Mouse (Mus musculus): ENCODE data around the gene Bcl7a. TPM values are rescaled to one million over a fixed set of nuclear protein-coding genes. Genes with fewer than 3 reads are reported as not detected.

The Bcl7a gene
- polyA plus RNA-seq, 1 experiment, result 13.0 TPM

DNA sequence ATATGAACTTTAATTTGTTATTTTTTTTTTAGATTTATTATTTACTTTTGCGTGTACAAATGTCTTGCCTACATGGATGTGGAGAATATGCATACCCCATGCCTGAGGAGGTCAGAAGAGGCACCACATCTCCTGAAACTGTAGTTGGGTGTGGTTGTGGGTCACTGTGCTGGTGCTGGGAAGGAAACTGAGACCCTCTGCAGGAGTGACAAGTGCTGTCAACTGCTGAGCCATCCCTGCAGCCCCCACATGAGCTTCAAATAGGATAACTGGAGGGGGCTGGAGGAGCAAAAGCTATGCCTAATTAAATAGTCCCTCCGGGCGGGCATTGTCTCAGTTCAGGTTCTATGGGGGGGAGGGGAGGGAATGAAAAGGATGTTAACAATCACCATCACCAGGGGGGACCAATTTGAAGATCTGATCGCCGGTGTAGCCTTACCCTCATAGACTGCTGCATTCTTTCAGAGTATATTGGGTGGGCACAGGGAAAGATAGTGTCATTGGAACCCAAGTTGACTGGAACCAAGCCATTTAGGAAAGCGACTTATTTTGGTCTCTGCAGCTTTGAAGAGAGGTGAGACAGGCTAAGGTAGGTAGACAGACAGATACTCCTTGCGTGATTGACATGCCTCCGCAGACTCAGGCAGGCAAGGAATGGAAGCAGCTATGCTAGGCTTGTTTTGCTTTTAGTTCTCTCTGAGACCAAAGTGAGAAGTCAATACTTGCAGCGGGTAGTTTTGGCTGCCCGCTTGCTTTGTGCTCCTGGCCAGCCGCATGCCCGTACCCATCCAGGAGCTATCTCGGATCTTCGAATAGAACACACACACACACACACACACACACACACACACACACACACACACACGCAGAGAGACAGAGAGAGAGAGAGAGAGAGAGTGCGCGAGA, 47.2 kb downstream of the Bcl7a start:
- TF ChIP-seq GATA1 (IDR thresholded peaks at IDR 0.05; ENCODE audit: borderline replicate concordance, low read length) (no peak), FLI1 (IDR thresholded peaks at IDR 0.05; ENCODE audit: low read length) (no peak)
- Histone ChIP-seq H3K36me3 (replicated peaks; ENCODE audit: low read length) (no peaks in the 10 kb centered on the region), H3K4me3 (replicated peaks) (no peak overlapping the region), H3K4me1 (peaks cover 51% of the 10 kb centered on the region), H3K9me3 (no peaks in the 10 kb centered on the region), H3K27me3 (replicated peaks) (no peaks in the 10 kb centered on the region)

GRCm38 (mm10) chr5:123391442-123391809, 47.8 kb downstream of the Bcl7a start:
- H3K4me3 ChIP-seq (replicated peaks), result no peak overlapping the region
- H3K4me1 ChIP-seq, result peaks cover 58% of the 10 kb centered on the region
- no peaks in the 10 kb centered on the region for H3K36me3 ChIP-seq (replicated peaks; ENCODE audit: low read length)
- H3K9me3 ChIP-seq, result no peaks in the 10 kb centered on the region
- H3K27me3 ChIP-seq (replicated peaks), result no peaks in the 10 kb centered on the region
- TF ChIP-seq GATA1 (IDR thresholded peaks at IDR 0.05; ENCODE audit: borderline replicate concordance, low read length) (no peak), FLI1 (IDR thresholded peaks at IDR 0.05; ENCODE audit: low read length) (no peak)

GRCm38 (mm10) chr5:123393786-123394302, 50.2 kb downstream of the Bcl7a start:
- Histone ChIP-seq H3K36me3 (replicated peaks; ENCODE audit: low read length) (peaks cover 3% of the 10 kb centered on the region), H3K4me1 (peaks cover 72% of the 10 kb centered on the region), H3K4me3 (replicated peaks) (peak overlapping the region; percentile 99), H3K27me3 (replicated peaks) (no peaks in the 10 kb centered on the region), H3K9me3 (no peaks in the 10 kb centered on the region)
- TF ChIP-seq GATA1 (IDR thresholded peaks at IDR 0.05; ENCODE audit: borderline replicate concordance, low read length) (no peak), FLI1 (IDR thresholded peaks at IDR 0.05; ENCODE audit: low read length) (no peak)

DNA sequence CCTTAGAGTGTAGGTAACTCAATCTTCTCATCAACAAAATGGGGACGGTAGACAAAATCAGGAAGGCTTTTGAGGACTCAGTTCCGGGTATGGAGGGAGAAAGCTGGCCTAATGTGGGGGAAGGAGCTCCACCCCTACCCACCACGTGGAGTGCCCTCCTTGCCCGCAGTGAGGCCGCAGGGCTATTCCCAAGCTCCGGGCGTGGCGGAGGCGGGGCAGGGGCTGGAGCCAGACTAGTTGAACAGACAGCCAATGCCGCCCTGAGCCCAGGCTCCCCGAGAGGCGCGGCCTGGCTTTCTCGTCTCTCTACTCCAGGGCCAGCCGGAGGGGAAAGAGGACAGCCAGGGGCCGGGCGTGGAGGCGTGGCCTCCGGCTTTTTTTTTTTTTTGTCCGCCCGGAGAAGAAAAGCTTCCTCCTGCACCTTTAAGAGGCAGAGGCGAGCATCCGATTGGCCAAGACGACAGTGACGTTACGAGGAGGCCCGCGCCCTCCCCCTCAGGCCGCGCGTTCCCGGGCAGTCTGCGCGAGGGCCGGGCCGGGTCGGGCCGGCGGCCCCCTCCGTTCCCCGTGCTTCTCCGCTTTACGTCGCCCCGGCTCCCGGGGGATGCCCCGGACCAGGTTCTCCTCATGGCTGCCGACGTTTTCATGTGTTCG, 50.8 kb downstream of the Bcl7a start, which contains the start of gene Mlxip:
Gene Mlxip, plus strand, starts transcription at position 496 of the 654 bp plus-strand sequence.
- H3K27me3 ChIP-seq (replicated peaks), result no peaks in the 10 kb centered on the region
- H3K4me1 ChIP-seq, result peaks cover 68% of the 10 kb centered on the region
- peak within 1 kb of the TSS; percentile 99 for H3K4me3 ChIP-seq (replicated peaks)
- H3K36me3 ChIP-seq (replicated peaks; ENCODE audit: low read length), result peaks cover 3% of the 10 kb centered on the region
- TF ChIP-seq FLI1 (IDR thresholded peaks at IDR 0.05; ENCODE audit: low read length), result no peak
- TF ChIP-seq GATA1 (IDR thresholded peaks at IDR 0.05; ENCODE audit: borderline replicate concordance, low read length), result no peak
- no peaks in the 10 kb centered on the region for H3K9me3 ChIP-seq

DNA sequence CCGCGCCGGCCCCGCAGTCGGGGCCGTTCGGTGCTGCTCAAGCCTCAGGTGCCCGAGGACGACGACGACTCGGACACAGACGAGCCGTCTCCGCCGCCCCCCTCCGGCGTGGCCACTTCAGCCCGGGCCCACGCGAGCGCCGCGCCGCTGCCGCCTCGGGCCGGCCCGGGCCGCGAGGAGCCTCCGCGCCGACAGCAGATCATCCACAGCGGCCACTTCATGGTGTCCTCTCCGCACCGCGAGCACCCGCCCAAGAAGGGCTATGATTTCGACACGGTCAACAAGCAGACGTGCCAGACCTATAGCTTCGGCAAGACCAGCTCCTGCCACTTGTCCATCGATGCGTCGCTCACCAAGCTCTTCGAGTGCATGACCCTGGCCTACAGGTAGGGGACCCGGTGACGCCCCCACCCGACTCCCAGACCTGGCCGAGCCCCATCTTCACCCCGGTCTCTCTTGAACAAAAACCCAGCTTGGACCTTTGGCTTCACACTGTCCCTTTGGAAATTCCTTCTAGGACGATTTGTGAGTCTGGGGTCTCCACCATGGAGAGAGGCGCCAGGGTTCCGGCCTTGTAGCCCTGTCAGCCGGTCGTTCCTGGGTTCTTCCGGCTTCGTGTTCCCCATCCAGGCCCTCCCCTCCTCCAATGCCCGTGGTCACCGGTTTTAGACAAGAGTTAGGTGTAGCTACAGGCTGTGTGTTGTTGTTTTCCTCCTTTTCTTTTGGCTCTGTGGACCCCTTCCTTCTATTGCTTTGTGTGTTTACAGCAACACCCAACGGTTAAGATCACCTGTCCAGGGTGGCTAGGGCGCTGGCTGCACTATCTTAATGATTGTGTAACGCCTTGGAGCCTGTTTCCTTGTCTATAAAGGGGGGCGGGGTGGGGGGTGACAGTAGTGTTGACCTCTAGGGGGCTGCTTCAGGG, 51.6 kb downstream of the Bcl7a start:
- TF ChIP-seq FLI1 (IDR thresholded peaks at IDR 0.05; ENCODE audit: low read length) (no peak), GATA1 (IDR thresholded peaks at IDR 0.05; ENCODE audit: borderline replicate concordance, low read length) (no peak)
- Histone ChIP-seq H3K36me3 (replicated peaks; ENCODE audit: low read length) (peaks cover 3% of the 10 kb centered on the region), H3K4me3 (replicated peaks) (peak overlapping the region; percentile 99), H3K4me1 (peaks cover 61% of the 10 kb centered on the region), H3K27me3 (replicated peaks) (no peaks in the 10 kb centered on the region), H3K9me3 (no peaks in the 10 kb centered on the region)

- H3K4me3 ChIP-seq (replicated peaks), result peak overlapping the region; percentile 99
- H3K4me1 ChIP-seq, result peaks cover 60% of the 10 kb centered on the region
- H3K27me3 ChIP-seq (replicated peaks), result no peaks in the 10 kb centered on the region
- TF ChIP-seq FLI1 (IDR thresholded peaks at IDR 0.05; ENCODE audit: low read length) (no peak), GATA1 (IDR thresholded peaks at IDR 0.05; ENCODE audit: borderline replicate concordance, low read length) (no peak)
- H3K9me3 ChIP-seq, result no peaks in the 10 kb centered on the region
- H3K36me3 ChIP-seq (replicated peaks; ENCODE audit: low read length), result peaks cover 10% of the 10 kb centered on the region
Measured at GRCm38 (mm10) chr5:123396901-123397464, 53.3 kb downstream of the Bcl7a start.

- H3K36me3 ChIP-seq (replicated peaks; ENCODE audit: low read length), result peaks cover 10% of the 10 kb centered on the region
- no peaks in the 10 kb centered on the region for H3K27me3 ChIP-seq (replicated peaks)
- H3K4me3 ChIP-seq (replicated peaks), result peak overlapping the region; percentile 99
- H3K4me1 ChIP-seq, result peaks cover 60% of the 10 kb centered on the region
- H3K9me3 ChIP-seq, result no peaks in the 10 kb centered on the region
- TF ChIP-seq GATA1 (IDR thresholded peaks at IDR 0.05; ENCODE audit: borderline replicate concordance, low read length), result no peak
- TF ChIP-seq FLI1 (IDR thresholded peaks at IDR 0.05; ENCODE audit: low read length), result no peak
Measured at GRCm38 (mm10) chr5:123397786-123398185, 54.2 kb downstream of the Bcl7a start.

DNA sequence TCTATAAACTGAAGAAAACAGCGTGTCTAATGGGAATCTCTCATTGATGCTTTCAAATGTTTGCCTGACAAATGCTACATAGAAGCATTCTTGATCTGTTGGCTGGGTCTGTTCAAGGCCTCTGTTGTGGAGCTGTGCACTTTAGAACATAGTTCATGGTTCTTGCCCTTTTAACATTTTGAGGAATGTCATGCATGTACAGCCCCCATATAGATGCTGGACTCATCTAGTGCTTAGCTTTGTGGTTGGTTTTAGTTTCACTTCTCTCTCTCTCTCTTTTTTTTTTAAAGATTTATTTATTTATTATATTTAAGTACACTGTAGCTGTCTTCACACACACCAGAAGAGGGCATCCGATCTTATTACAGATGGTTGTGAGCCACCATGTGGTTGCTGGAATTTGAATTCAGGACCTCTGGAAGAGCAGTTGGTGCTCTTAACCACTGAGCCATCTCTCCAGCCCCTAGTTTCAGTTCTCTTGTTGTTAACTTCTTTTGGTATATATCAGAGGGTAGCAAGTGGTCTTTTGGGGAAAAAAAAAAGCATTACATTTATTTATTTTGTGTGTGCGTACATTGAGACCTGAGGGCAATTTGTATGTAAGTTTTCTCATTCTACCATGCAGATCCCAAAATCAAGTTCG, 55.3 kb downstream of the Bcl7a start:
- Histone ChIP-seq H3K4me3 (replicated peaks) (no peak overlapping the region), H3K9me3 (no peaks in the 10 kb centered on the region), H3K4me1 (peaks cover 48% of the 10 kb centered on the region), H3K27me3 (replicated peaks) (no peaks in the 10 kb centered on the region), H3K36me3 (replicated peaks; ENCODE audit: low read length) (peaks cover 10% of the 10 kb centered on the region)
- no peak for TF ChIP-seq FLI1 (IDR thresholded peaks at IDR 0.05; ENCODE audit: low read length)

Measured in megakaryocyte, embryonic 14.5 days (primary cell).